Mouse (Mus musculus) T-helper 1 cell (primary cell): ENCODE measurements around the gene Sema4a.

Experiments used
- in situ Hi-C: fragments of 300-600 bp; cut with MboI, MseI; formaldehyde crosslinking; loops from one replicate; pipeline ENCODE4 v1.15.1; 2025; ENCODE audit warnings: high pct_unique_total_duplicates

Sema4a gene

DNA sequence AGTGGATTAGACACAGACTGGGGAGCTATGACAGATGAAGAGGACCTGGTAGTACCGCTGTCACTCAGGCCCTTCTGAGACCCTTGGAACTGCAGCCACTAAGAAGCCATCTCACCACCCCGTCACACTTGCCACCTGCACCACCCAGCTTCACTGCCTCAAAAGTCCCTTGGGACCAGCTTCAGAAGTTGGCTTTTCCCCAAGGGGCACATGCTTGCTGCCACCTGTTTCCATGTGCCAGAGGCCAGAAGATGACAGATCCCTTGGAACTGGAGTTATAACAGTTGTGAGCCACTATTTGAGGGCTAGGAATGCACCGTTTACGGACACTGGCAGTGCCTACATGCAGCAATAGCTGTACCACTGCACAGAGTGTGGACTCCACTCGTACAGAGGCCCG, 65.7 kb downstream of the Sema4a start:
- in situ Hi-C loops = loop anchor here (5.0 kb wide), 1 partner anchor 257 kb away; the partner anchor contains the start of gene Rxfp4

DNA sequence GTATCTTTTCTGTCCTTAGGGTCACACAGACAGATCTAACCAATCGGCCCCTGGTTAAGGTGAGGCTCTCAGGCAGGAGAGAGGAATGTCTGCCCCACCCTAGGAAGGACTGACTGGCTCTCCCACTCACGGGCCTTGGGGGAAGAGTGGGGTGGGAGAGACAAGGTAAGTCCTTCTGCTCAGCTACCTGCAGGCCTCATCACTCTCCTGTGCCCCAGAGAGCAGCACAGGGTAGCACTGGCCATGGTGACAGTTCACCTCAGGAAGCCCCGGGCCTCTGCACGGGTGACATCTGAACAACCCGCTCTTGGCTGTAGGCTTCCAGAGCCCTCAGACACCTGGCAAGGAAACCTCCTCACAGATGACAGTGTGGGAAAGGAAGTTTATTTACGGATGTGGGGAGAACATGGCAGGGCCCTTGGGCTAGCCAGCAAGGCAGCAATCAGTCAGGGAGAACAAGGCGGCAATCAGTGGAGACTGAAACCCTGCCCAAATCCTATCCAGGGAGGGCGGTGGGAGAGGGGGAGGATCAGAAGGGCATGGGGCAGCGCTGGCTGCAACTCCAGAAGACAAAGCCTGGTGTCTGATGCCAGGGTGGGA, 67.1 kb downstream of the Sema4a start:
- in situ Hi-C loops = no loop called here
